Mouse (Mus musculus): ENCODE results near the gene Abca9.

GRCm38 (mm10) chr11:110072158-110072557 lies 95.8 kb downstream of the Abca9 start:
- TF ChIP-seq CTCF (conservative IDR thresholded peaks at IDR 0.05 in 1 of 2, IDR thresholded peaks at IDR 0.05 in 1 of 2; ENCODE audit: low read depth in 2 of 2, low read length in 2 of 2) (no peak), POLR2A (IDR thresholded peaks at IDR 0.05; ENCODE audit: low read depth, low read length) (no peak), NRF1 (IDR thresholded peaks at IDR 0.05; ENCODE audit: low read depth, low read length) (no peak), TBP (conservative IDR thresholded peaks at IDR 0.05; ENCODE audit: low read depth, low read length) (no peak), MEF2A (IDR thresholded peaks at IDR 0.05; ENCODE audit: borderline replicate concordance, low read depth, low read length) (no peak), ELF1 (IDR thresholded peaks at IDR 0.05; ENCODE audit: low read depth, low read length) (no peak), EP300 (IDR thresholded peaks at IDR 0.05; ENCODE audit: low read length) (no peak), MAZ (IDR thresholded peaks at IDR 0.05; ENCODE audit: low read depth, low read length) (no peak)
